Mouse (Mus musculus): ENCODE data around the gene Itgb8.

Gene Itgb8

GRCm38 (mm10) chr12:119146031-119146430 lies 92.6 kb downstream of the Itgb8 start:
- DNase-seq (ENCODE audit: low spot score in 2 of 2): no peak

DNA sequence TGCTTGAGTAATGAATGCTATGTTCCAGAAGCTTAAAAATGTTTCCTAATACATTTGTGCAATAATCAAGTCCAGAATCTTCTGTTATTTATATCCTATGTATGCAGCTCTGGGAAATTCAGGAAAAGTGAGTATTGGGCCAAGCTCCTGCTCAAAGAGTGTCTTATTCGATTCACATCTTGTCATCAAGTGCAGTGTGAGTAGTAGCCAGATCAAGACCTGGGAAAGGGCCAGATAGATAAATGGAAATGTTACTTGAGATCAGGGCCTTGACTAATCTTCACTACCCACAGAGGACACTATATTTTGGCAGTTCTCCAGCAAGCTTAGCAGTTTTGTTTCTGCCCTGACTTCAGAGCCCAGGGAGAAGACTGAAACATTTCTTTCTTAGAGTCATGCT lies 100.7 kb downstream of the Itgb8 start:
- DNase-seq (ENCODE audit: low spot score in 2 of 2): no peak

DNA sequence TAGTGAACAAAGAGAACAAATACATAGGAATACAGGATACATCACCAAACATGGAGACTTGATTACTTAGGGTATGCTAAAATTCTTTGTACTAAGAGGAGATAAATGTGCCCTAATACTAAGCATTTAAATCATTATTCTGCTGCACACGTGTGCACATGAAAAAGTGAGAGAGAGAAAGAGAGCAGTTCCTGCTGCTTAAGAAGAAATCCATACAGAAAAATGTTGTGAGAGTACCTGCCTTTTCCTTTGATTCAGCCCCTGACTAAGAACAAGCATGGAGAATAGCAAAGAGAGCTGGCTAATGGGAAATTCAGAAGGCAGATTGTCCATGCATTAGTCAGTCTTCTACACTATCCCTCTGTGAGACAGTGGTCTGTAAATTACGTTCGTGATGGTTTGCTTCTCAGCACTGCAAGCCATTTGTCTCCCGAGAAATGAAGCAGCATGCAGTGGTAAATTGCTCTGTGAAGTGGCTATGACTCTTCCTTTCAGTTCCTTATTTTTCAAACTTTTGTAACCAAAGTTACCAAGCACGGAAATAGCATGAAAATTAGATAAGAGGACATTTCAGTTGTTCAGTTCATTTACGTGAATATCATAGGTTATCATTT lies 125.0 kb downstream of the Itgb8 start:
- DNase-seq (ENCODE audit: low spot score in 2 of 2): no peak

- DNase-seq (ENCODE audit: low spot score in 2 of 2): no peak
Measured at GRCm38 (mm10) chr12:119110091-119110490, 128.5 kb downstream of the Itgb8 start.
